Mouse (Mus musculus) NIH3T3 (cell line): ENCODE data around the gene Alg9.

Experiments used
- DNase-seq: peaks from one replicate; pipeline ENCODE4 v3.0.0-alpha.2; 2012; ENCODE audit warnings: low read depth

The Alg9 gene

DNA sequence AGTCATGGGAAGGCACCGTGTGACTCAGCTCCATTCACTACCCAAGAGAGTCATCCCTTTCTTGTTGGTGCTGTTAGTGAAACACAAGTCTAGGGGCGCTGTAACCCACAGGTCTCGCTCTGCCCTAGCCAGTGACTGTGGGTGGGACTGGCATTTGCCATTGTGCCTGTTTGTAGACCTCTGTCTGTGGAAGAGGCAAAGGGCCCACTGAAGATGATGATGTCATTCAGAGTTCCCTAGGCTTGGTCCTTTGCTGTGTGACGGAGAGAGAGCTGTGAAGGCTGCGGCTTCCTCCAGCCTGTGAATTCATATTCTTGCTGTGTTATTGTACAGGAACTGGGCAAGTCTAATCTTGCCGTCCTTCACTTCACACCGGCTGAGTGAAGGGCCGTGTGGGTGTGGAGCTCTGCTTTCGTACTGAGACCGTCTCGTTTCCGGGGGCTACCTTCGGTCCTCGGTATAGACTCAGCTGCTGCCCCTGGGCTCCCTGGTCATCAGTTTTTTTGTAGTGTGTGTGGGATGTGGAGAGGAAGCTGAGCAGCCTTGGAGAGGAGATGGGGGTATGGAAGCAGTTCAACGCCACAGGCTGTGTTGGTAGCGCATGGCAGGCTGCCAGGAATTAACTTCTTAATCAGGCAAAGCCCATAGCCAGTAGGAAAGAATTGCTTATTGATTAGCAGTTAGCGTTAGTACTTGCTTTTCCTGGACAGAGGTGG, 78.0 kb downstream of the Alg9 start:
- DNase-seq = no peak

DNA sequence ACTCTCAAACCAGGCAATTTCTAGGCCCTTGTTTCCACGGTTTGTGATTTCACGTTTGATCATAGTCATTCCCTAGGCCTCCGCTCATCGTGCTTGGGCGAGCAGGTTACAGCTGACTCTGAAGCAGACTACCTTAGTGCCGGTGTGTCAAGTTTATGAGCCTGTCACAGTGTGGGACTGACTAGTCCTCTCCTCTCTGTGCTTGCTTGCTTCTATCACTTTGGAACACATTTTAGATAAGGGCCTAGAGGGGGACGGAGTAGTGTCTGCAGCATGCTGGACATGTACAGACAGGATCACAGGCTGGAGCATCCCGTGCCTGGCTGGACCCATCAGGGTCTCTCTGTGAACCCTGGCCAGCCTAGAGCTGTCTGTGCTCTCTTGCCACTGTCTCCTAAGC, 79.6 kb downstream of the Alg9 start:
- DNase-seq = no peak

DNA sequence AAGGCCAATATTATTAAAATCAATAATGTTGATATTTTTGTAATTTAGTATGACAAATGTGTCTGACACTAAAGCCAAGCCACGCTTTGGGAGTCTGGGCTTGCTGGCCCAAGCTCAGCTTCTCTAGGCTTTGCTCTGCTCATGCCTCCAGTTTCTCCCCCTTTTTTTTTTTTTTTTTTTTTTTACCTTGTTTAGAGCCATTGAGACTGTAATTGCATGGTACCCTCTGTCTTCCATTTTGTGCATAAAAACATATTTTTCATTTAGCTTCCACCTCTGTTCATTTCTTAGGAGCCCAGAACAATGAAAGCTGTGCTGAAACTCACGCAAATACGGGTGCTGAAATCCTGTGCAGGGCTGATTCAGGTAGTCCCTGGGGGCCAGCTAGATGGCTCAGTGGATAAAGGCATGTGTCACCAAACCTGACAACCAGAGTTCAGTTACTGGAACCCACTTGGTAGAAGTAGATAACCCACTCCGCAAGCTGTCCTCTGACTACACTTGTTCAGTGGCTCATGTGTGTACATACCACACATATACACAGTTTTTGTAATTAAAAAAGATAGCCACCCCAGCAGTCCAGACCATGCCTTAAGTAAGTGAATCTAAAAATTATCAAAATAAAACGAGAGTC, 80.4 kb downstream of the Alg9 start:
- no peak for DNase-seq

DNA sequence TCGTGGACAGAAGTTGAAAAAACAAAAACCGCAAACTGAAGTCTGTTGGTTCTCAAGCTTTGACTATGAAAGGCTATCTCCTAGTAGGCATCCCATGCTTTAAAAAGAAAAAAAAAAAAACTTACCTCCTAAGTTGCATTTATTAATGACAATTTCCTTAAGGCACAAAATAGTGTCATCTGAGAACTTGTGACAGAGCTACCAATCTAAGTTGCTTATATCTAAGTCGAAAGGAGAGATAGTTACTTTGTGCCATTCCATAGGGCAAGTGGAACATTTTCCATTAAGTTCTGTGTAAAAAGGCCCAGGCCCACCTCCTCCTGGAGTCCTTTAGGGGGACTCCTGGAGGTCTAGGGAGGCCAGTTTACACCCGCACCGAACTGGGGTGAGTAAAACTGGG, 81.0 kb downstream of the Alg9 start:
- no peak for DNase-seq

DNA sequence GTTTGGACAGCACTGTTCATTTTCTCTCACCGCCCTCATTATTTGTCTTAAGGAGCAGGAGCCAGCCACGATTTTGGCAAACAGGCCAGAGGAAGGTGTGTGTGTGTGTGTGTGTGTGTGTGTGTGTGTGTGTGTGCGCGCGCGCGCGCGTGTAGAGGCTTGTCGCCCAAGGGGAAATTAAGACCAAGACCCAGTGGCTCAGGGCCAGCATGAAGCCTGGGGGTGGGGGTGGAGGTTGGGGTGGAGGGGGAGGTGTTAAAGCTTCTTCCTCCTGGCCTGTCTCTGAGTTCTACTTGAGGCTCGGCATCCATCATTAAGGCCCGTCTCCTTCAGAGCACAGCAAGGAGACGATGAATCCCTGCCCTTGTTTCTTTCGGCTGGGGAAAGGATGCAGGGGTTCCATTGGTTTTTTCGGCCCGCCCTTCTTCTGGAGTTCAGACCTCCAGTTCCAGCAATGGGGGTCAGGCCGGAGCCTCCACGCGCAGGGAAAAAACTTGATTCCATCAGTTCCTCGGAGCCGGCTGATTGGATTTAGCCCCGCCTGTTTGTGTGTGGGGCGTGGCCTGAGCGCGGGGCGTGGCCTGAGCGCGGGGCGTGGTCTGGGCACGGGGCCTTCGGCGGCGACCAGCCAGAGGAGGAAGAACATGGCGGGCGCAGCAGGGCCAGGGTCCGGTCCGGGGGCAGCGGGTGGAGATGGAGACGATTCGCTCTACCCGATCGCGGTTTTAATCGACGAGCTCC, 81.7 kb downstream of the Alg9 start:
- peak; percentile 93 for DNase-seq

DNA sequence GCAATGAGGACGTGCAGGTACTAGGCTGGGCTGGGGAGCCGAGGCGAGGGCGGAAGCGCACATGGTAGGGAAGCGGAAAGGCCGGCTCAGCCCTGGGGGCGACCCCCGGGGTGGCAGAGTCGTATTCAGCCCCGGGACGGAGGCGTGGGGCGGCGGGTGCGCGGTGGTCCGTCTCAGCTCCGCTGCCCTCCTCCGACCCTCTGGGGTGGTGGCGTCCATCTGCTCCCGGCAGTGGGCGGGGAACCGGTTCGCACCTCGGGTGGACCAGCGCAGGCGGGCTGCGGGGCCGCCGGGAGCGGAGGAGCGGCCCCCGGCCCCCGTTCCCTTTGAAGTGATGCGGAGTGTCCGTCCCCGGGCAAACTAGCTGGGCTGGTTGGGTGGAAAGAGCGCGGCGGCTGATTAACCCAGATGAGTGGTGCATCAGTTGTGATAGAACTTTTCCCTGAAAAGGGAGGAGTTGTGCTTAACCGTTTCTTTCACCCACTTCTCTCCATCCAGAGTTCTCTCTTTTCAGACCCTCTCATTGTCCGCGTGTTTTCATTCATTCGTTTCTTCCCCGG, 82.3 kb downstream of the Alg9 start:
- DNase-seq = no peak

DNA sequence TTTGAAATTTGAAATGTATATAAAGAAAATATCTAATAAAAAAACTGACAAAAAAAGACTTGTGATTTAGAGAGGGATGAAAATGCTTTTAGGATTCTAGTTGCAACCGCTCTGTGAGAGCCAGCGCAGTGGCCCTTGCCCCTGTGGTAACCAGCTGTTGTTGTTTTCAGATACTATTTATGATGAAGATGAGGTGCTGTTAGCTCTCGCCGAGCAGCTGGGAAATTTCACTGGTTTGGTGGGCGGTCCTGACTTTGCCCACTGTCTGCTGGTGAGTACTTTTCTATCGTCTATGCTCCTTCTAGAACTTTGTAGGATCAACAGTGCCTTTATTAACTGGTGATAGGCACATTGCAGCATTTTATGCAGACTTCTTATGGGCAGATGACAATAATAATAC, 83.9 kb downstream of the Alg9 start:
- DNase-seq = no peak

DNA sequence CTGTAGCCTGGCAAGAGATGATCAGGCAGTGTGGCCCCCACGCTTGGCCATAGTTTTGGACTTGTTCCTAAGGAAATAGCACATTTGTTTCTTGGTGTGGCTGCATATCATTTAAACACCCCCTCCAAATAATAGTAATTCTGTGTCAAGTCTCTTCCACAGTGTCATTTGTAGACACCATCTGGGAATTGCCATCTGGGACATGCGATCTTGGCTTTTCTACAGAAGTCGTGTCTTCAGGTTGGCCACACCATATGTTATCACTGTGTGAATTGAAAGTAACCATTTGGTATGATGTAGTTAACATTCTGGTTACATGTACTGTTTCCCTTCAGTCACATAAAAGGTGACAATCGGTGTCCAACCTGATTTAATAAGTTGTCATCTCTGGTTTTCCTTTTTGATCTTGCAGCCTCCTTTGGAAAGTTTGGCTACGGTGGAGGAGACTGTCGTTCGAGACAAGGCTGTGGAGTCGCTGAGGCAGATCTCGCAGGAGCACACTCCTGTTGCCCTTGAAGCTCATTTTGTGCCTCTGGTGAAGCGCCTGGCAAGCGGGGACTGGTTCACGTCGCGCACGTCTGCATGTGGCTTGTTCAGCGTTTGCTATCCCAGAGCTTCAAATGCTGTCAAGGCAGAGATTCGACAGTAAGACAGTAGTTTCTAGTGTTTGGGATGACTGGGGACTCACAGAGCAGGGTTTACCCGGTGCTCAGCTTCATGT, 86.5 kb downstream of the Alg9 start:
- DNase-seq = no peak

DNA sequence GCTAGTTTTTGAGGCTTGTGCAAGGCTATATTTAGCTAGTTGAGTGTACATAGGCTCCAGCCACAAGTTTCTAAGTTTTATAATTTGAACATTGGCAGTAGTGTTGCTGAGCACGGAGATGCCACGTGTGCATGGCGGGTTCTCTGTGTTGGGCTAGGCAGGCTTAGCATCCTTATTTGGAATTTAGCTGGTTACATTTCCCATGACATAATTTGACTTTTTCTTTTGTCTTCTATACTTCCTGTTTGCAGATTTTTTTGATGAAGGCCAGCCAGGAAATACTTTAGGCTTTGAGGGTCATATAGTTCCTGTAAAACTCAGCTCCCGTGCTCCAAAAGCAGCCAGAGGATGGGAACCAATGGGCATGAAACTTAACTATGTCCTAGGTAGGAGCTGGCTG, 89.0 kb downstream of the Alg9 start:
- DNase-seq = no peak

DNA sequence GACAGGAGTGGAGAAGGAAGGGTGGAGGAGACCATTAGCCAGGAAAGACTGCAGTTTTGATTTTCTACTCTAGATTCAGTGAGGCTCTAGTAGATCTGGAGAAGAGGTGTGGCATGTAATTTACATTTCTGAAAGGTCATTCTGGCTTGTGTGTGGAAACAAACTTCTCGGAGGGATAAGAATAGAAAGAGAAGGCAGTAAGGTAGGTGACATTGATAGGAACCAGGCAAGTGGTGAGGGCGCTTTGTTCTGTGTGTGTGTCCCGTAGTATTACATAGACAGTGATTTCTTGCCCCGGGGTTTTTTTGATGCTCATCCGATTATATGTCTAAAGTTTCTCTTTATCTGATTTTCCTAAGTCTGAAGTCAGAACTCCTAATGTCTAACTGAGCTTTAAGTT, 90.1 kb downstream of the Alg9 start:
- no peak for DNase-seq

DNA sequence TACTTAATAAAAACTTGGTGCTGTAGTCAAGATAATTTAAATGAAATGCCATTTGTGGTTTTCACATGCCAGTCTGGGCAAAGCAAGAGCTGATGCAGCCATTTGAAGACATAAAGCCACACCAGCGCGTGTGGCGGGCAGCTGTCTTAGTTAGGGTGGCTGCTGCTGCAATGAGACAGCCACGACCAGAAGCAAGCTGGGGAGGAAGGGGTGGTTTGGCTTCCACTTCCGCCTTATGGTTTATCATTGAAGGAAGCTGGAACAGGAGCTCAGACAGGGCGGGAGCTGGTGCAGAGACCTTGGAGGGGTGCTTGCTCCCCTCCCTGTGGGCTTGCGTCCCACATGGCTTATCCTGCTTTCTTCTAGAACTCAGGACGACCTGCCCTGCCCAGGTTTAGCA, 91.0 kb downstream of the Alg9 start:
- DNase-seq = no peak

DNA sequence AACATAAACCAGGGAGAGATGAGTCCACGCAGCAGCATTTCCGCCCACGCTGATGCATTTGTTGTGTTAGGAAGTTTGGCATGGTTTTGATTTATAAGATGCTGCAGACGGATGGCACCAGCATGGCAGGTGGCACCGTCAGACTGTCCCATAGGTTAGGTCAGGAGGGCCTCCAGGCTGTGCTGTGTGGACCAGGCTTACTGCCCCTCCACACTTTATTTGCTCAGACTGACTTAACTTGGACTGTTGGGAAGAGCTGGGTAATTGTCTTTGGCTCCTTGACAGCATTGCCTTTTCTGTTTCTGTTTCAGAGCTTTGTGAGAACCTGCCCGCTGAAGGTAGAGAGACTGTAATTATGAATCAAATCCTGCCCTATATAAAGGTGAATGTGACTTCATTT, 92.2 kb downstream of the Alg9 start:
- DNase-seq = no peak

DNA sequence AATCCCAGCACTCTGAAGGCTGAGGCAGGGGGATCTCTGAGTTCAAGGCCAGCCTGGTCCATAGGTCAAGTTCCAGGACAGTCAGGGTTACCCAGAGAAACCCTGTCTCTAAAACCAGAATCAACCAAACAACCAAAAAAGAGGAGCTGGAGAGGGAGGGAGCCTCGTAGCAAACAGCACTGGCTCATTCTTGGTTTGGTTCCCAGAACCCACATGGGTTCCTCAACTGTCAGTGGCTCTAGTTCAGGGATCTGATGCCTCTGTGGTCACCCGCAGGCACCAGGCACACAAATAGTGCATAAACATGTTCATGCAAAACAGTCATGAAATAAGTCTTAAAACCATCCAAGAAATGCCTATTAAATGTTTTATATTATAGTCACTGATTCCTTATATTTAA, 93.4 kb downstream of the Alg9 start:
- DNase-seq = no peak

DNA sequence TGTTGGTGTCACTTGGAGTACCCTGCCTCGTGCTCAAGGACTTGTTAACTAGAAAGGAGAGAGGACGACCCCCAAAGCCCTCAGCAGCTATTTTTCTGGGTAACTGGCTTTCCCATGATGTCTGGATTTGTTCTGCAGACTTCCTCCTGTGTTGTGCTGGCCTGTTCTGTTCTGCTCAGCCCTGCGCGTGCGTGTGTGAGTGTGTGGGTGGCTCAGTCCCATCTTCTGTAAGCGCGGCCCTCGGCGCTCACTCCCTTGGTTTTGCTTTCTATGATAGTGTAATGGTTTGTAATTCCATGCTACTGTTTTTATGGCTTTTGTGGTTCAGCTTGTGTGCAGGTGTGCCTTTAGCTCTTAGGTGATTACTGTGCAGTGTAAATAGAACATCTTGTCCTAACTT, 98.4 kb downstream of the Alg9 start:
- DNase-seq = no peak

DNA sequence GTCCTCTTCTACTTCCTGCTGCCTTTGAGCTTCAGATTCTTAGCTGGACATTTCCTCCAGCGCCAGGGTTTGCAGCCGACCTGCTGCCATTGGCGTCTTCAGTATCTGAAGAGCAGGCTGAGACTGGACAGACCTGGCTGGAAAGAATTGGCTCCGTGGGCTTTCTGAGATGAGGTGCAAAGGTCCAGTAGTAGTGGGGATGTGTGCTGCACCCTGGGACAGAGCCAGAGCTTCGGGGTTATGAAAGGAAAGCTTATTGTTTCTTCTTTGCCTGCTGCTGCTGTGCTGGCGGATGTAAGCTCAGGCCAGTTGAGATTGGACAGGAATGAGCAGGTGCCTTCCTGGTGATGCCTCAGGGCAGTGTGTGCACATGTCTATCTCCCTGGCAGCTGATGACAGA, 99.2 kb downstream of the Alg9 start:
- no peak for DNase-seq

DNA sequence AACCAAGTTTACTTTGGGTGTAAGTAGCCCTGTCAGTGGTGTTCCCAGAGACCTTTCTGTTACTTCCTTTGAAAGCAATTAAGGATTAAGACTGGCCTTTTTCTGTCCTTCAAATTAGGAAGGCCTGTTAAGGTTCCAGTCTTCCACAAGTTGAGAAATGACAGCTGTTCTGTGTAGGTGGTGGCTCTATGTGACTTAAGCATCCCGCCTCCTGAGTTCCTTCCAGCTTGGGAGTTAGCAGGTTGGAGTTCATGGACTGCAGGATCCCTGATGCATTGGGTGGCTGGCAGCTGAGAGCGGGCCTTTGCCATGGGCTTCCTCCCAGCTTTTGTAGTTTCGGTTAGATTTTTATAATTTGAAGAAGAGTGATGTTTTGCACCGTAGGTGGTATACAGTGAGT, 100.7 kb downstream of the Alg9 start:
- DNase-seq = no peak

DNA sequence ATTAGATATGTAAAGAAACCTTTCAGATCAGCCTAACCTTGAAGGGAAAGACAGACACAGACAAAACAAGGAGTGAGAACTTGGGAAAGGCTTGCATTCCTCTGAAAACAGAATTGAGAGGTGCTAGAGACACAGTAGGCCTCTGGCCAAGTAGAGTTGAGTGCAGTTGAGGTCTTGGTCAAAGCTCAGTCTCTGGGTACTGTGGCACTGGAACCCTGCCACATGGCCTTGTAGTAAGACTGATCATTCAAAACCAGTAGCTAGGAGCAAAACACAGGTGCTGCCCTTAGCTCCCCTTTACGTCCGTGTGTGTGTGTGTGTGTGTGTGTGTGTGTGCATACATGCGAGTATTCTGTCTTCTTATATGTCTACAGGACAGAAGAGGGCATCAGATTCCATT, 101.5 kb downstream of the Alg9 start:
- DNase-seq = no peak

DNA sequence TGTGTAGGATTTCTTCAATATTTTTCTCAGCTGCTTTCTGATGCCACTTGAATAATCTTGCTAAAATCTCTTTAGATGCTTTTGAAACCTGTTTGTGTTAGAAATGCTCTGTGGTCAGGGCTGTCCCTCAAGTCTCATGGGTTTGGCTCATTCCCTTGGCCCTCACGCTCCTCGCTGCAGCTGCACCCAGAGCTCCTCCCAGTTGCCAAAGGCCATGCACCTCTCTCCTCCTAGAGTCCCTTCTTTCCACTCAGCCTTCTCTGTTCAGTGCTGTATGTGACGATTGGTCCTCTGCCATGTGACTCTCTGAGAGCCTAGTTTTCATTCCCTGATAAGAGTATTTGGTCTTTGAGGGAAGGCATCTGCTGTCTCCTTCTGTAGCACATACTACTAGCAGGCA, 102.6 kb downstream of the Alg9 start:
- no peak for DNase-seq

DNA sequence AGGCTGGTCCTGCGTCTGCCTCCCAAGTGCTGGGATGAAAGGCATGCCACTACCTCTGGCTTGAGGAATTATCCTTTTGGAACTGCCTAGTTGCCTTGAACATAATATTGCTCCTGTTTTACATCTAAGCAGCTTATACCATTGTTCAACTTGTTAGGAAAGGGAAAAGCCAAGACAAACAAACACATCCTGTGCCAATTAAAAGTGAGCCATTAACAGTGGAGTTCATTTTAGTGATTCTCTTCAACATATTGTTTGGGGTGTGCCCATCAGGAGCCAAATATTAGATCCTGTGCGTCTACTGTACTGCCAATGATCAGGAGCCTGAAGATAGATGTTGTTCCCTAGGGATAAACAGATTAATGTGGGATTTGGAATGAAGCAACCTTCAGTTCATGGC, 107.4 kb downstream of the Alg9 start:
- no peak for DNase-seq

DNA sequence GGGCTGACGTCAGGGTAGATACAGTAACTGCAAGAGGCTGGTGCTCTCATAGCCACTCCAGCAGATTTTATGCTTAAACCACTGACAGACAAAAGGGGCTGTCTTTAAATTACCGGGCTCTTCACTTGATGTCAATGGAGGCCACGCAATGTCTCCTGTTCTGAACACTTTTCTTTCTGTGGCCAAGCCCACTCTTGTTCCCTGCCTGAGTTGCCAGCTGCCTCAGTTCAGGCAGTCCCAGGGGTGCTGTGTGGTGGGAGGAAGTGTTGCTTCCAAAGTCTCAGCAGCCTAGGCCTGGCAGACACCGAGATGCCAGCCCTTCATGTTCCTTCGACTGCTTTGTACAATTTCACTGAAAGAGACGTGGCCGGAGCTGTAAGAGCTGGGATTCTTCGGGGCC, 109.3 kb downstream of the Alg9 start:
- DNase-seq = no peak

DNA sequence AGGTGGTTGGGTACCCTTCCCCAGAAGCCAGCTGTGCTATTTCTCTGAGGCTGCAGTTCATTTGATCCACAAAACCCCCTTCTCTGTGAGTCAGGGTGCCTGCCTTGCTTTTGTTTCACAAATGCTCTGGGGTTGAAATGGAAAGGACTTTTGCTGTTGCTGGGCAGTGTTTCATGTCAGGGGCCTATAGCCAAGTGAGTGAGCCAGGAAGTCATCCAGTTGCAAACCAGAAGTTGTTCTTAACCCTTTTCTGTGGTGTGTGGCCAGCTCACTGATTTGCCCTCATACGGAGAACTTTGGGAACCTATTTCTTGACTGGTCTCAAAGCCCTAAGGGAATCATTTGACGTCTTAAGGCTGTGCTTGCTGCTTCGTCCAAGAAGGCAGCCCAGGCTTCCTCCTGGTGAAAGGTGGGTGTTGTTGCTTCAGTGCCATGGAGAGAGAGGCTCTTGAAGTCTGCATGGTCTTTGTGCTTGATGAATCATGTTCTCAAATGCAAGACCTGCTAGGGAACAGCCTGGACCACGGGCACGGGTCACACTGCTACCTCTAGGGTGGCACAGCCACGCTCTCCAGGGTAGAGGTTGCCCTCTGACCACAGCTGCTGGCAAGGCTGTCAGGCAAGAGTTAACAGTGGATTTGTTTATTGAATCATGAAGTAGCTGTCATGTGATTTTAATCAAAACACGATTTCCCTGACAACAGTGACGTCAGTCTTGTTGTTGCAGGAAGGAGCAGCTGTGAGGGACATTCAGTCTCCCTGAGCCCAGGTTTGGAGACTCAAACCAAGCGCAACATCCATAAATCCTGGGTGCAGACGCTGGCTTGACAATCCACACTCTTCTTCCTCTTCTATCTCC, 110.2 kb downstream of the Alg9 start:
- DNase-seq = peak; percentile 79

DNA sequence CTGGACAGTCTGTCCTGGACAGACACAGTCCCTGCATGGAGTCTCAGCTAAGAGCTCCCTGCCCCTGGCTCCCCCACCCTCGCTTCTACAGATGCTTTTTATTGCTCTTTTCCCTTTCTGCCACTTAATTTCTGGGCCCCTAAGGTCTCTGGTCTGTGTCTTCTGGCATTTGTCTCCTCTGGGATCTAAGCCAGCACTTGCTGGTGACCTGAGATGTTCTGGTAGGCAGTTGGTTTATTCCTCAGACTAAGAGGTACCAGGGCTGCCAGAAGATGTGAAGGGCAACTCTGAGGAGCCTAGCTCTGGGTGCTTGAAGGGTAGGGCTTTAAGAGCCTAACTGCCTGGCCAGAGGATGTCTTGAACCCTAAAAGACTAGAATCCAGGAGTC, 110.8 kb downstream of the Alg9 start:
- peak; percentile 29 for DNase-seq
